Mouse (Mus musculus) heart, adult 8-10 months (tissue): ENCODE data around the gene Sh2d1b1. TPM values are rescaled to one million over a fixed set of nuclear protein-coding genes. Genes with fewer than 3 reads are reported as not detected.

Experiments used
- DNase-seq: peaks from one replicate; pipeline ENCODE4 v3.0.0; 2022; ENCODE audit warnings: low spot score
- total RNA-seq, 4 experiments: library from RNA; stranded (reverse); gene quantifications; 2 replicates each; pipeline ENCODE4 v1.2.4; 2022

Sh2d1b1 gene
- total RNA-seq, 4 experiments from 2014 or later, result 0.19 to 0.26 TPM; not detected in 2

GRCm38 (mm10) chr1:170324312-170324711 is 47.2 kb downstream of the Sh2d1b1 start:
- DNase-seq, result no peak

- no peak for DNase-seq
Observed at GRCm38 (mm10) chr1:170325277-170325676, 48.2 kb downstream of the Sh2d1b1 start.

GRCm38 (mm10) chr1:170331926-170332325 is 54.8 kb downstream of the Sh2d1b1 start:
- DNase-seq, result no peak

- no peak for DNase-seq
Observed at GRCm38 (mm10) chr1:170332775-170333174, 55.7 kb downstream of the Sh2d1b1 start.

Other genes starting within 250 kb of the Sh2d1b1 start
- gene Ddr2, start 166.6 kb upstream of the Sh2d1b1 start, total RNA-seq, result 10 to 100 TPM; 18.9 to 24.8 (median 23.2) TPM
- gene Uap1, start 102.4 kb upstream of the Sh2d1b1 start, total RNA-seq, result 10 to 100 TPM; 42.8 to 53.0 (median 45.1) TPM
- gene Uhmk1, start 61.9 kb upstream of the Sh2d1b1 start, total RNA-seq, result 10 to 100 TPM; 17.7 to 27.8 (median 21.7) TPM
- not detected for gene Sh2d1b2, start 44.6 kb upstream of the Sh2d1b1 start, total RNA-seq
- 10 to 100 TPM; 10.2 to 12.8 (median 11.7) TPM for gene Gm7694, start 29.0 kb downstream of the Sh2d1b1 start, total RNA-seq
- not detected for gene Spata46, start 31.5 kb downstream of the Sh2d1b1 start, total RNA-seq